Mouse (Mus musculus) thymus, adult 18-20 months (tissue): Measurements from ENCODE around the gene Nrip1.
"Not testable (repeated sequence)": the region's sequence is repeated elsewhere in the genome, so short reads cannot be mapped to it uniquely, and the experiment has no call there.

Source experiments
- DNase-seq, 2 experiments: peaks; one replicate each; pipeline ENCODE4 v3.0.0; 2022; ENCODE audit warnings: mixed read lengths in 2 of 2

Gene Nrip1

DNA sequence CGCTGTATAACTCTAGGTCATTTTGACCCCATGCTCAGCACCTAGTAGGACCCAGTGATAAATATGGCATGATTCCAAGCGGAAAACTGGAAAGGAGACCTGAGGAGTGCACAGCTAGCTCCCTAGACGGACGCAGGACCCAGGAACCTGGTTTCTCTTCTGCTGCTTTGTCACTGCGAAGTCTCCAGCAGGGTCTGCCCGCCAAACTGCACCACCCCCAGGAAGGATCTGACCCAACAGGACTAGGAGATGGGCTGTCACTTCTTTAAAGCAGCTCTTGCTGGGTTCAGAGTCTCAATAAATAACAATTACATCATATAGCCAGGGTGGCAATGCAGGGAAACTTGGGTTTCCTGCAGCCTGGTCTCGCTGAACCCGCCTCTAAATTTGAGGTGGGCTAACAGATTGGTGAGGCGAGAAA lies at the start of gene Nrip1:
TSS of gene Nrip1 (minus strand) at position 157 of the 421 bp plus-strand sequence.
- DNase-seq, result peak in 1 of 2 experiments; percentile 48

DNA sequence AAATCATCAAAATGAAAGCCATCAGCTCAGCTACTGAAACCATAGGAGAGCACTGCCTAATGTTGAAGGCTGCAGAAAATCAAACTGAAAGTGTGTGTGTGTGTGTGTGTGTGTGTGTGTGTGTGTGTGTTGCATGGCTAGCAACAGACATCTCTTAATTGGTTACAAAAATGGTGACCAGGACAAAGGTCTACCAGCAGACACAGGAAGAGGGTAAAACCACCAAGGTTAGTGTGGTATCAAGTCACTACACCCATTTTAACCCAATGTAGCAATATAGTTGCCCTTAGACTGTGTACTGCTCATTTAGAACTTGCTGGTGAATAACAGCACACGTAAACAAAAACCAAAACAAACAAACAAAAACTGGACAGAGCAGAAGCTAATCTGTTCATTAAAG lies 48.9 kb upstream of the Nrip1 start:
- no peak for DNase-seq

DNA sequence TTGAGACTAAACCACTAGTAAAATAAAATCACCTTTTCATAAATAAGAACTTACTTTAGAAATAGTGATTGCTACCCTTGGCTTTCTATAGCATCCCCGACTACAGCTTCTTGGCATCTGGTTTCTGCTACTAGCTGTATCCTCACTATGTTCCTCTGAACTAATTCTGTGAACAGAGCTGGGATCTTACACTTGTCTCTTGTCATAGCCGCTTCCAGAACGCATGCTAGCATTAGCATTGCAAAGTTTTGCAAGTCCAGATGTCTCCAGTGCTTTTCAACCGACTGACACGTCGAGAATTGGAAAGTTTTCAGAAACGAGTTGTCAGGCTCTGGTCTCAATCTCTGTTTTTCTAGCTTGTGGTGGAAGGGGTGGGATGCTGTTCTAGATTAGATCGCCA lies 46.2 kb upstream of the Nrip1 start:
- DNase-seq, result no peak

- no peak for DNase-seq
Measured at GRCm38 (mm10) chr16:76416477-76416876, 42.9 kb upstream of the Nrip1 start.

- DNase-seq, result no peak
Measured at GRCm38 (mm10) chr16:76416060-76416438, 42.4 kb upstream of the Nrip1 start.

DNA sequence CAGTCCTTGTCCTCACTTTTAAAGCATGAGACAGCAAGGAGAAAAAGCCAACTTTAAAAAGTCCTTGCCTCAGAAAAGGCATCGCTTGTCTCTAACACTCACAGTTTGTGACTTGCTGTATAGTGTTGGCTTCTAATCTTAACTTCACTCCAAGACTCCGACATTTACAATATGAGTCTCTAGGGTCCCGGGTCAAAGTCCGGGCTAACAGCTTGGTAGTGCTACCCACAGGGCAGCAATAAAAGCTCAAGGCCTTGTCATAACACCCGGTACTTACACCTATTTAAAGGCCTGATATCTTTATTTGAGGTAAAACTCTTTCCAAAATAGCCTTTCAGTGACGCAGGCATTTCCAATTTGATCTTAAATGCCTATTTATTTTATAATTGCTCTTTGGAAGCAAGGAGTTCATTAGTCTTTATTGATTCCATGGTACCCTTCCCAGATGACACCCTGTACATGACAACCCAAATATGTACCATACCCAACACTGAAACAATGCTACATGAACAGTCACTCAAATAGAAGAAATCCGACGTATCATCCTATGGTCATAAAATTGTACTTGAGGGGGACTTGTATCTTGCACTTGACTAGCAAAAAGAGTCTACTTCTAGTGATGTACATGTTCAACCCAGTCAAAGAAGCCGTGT lies 41.9 kb upstream of the Nrip1 start:
- no peak for DNase-seq

- DNase-seq, result no peak
Measured at GRCm38 (mm10) chr16:76414528-76414927, 40.9 kb upstream of the Nrip1 start.

DNA sequence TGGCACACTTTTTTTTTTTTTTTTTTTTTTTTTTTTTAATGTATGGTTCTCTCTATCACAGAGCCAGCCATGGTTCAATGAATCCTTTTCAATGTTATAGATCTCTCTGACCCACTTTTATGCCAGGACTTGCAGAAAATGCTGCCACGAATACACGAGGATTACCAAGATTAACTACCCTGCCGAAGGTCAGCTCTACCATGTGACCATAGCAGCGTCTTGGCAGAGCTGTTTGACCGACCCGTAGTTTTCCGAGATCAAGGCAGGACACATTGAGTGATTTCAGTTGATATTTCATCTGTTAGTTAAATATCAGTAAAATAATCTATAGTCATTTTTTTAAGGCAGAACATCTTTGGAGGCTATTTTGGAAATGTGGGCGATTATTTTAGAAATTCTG lies 40.0 kb upstream of the Nrip1 start:
- no peak for DNase-seq

GRCm38 (mm10) chr16:76409355-76409722 lies 35.7 kb upstream of the Nrip1 start:
- no peak for DNase-seq

GRCm38 (mm10) chr16:76408696-76409354 lies 35.2 kb upstream of the Nrip1 start:
- DNase-seq, result no peak

DNA sequence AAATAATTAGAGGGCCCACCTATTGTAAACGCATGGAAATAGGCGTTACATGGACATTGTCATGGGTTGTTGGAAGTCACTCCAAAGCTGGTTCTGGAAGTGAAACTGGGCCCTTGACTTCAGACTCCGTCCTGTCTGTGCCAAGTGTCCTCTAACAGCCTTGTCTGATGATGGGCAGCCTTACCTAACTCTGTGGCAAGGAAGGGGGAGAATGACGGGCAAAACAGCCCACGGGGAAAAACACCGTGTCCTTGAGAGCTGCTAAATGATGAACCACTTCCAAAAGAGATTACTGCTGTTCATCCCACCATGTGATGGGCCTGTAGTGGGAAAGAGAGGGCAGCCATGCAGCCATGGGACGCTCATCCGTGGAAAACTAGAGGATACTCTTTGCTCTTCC lies 34.6 kb upstream of the Nrip1 start:
- DNase-seq, result no peak

- DNase-seq, result no peak
Measured at GRCm38 (mm10) chr16:76407321-76407920, 33.8 kb upstream of the Nrip1 start.

GRCm38 (mm10) chr16:76406897-76407296 lies 33.3 kb upstream of the Nrip1 start:
- no peak for DNase-seq

DNA sequence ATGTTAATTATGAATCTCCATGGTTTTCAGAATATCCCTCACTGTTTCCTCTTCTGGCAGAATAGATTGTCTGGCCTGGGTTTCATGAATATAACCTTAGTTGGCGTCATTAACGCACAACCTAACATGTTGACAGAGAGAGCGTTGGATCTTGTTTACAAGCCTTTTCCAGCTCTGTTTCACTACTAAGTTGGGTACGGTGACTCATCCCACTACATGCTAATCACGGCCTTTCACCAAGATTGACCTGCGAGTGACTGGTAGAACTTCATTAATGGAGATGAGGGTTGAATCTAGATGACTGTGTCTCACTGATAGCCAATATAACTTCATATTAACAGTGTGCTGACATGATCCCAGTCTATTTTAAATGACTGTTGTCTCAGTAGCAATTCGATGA lies 32.7 kb upstream of the Nrip1 start:
- no peak for DNase-seq

DNA sequence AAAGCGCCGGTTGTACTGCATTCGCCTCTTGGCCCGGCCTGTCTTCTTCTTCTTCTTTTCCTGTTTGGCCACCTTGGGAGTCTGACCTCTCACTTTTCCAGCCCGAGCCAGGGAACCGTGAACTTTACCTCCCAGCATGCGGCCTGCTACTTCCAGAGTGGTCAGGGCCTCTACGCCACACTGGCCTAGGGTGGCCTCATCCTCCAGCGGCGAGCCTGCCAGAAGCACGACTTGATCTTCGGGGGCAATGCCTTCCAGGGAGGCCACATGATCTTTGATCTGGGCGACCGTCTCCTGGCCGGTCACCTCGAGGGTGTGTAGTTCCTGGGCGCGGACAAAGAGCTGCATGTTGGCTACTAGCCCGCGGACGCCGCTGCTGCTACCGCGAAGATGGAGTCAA lies 29.7 kb upstream of the Nrip1 start:
- not testable (repeated sequence) for DNase-seq

DNA sequence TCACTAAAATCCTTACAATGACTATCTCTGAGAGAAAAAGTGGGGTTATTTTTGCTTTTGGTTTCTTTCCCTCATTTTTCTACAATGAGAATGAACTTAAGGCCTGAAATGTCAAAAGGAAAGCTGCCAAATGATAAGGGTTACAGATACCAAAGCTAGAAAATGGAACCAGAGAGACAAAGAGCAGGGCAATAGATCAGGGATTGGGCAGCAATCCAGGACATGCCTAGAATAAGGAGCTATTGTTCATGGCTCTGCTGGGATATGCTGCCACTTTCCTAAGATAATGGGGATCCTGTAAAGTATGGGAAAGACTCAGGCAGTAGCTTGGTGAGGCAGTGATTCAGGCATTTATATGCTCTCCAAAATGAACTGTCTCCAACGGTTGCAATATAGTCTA lies 22.9 kb upstream of the Nrip1 start:
- DNase-seq, result no peak

DNA sequence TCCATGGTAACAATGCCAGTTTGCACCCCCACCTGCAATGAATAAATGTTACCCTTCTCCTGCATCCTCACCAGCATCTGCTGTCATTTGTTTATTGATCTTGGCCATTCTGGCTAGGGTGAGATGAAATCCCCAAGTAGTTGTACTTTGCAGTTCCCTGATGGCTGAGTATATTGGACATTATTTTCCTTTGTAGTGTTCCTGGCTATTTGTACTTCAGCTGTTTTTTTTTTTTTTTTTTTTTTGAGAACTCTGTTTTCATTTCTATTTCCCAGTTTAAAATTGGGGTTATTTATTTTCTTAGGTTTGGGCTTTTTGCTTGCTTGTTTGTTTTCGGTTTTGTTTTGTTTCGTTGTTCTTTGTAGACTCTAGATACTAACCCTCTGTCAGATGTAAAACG lies 19.6 kb upstream of the Nrip1 start:
- DNase-seq, result no peak

DNA sequence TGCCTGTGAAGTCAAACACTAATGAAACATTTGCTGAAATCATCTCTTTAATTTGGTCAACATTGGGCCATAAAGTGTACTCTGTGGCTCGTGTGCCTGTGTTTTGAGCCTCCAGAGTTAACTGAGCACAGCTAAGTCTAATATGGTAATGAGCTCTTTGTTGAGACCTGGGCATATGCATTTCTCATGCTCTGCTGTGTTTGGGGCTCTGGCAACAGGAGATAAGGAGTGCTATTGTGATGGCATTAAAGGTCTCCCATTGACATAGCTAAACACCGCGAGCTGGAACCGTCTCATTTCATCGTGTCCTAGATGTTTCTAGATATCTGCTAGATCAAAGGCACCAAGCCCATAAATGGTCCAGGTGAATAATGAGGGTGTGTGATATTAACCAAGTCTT lies 12.9 kb upstream of the Nrip1 start:
- DNase-seq, result no peak

GRCm38 (mm10) chr16:76386071-76386470 lies 12.4 kb upstream of the Nrip1 start:
- no peak for DNase-seq

GRCm38 (mm10) chr16:76377211-76377610 lies 3.6 kb upstream of the Nrip1 start:
- DNase-seq, result no peak

GRCm38 (mm10) chr16:76376661-76377060 lies 3.0 kb upstream of the Nrip1 start:
- DNase-seq, result no peak

GRCm38 (mm10) chr16:76372941-76373561 lies 576 bp downstream of the Nrip1 start:
- DNase-seq, result peak; percentile 80 to 84

- DNase-seq, result peak; percentile 56 to 64
Measured at GRCm38 (mm10) chr16:76372045-76372940, 1.3 kb downstream of the Nrip1 start.
